Mouse (Mus musculus) hindbrain, embryonic 12.5 days (tissue): ENCODE results near the gene Ap1m2. TPM values are rescaled to one million over a fixed set of nuclear protein-coding genes. Genes with fewer than 3 reads are reported as not detected.

Experiments
- ATAC-seq: fragments of 200-750 bp; cut with Nextera tagmentation; 2 replicates; pipeline ENCODE4 v1.8.0; 2017; ENCODE audit warnings: moderate TSS enrichment; ENCODE audit not compliant: low FRiP score
- H3K27ac ChIP-seq: fragments of 300-500 bp; sonication (generic); 2 replicates; pipeline ENCODE4 v1.5.1; 2016; ENCODE audit warnings: mild to moderate bottlenecking
- H3K27me3 ChIP-seq: fragments of 300-500 bp; sonication (generic); 2 replicates; pipeline ENCODE4 v1.6.1; 2016; ENCODE audit warnings: mild to moderate bottlenecking
- H3K36me3 ChIP-seq: fragments of 300-500 bp; sonication (generic); 2 replicates; pipeline ENCODE4 v1.6.1; 2016; ENCODE audit warnings: mild to moderate bottlenecking
- H3K4me1 ChIP-seq: fragments of 300-500 bp; sonication (generic); 2 replicates; pipeline ENCODE4 v1.6.1; 2016
- H3K4me2 ChIP-seq: fragments of 300-500 bp; sonication (generic); replicated peaks from 2 replicates; pipeline ENCODE4 v1.6.1; 2016; ENCODE audit warnings: mild to moderate bottlenecking
- H3K4me3 ChIP-seq: fragments of 300-500 bp; sonication (generic); 2 replicates; pipeline ENCODE4 v1.5.1; 2016; ENCODE audit warnings: mild to moderate bottlenecking
- H3K9ac ChIP-seq: fragments of 300-500 bp; sonication (generic); 2 replicates; pipeline ENCODE4 v1.6.1; 2016; ENCODE audit warnings: mild to moderate bottlenecking, moderate library complexity
- H3K9me3 ChIP-seq: fragments of 300-500 bp; sonication (generic); replicated peaks from 2 replicates; pipeline ENCODE4 v1.6.1; 2016; ENCODE audit warnings: mild to moderate bottlenecking
- WGBS: fragments of 180-500 bp; shearing (Covaris S2); methylation state at CpG from one replicate; pipeline ENCODE4 v1.1.7; 2016; 5-methylcytosine and 5-hydroxymethylcytosine counted together
- polyA plus RNA-seq: library from polyadenylated mRNA; unstranded; fragments of >200 nt; fragmentation: Nextera tagmentation; extraction: Ambion mirVana; gene quantifications from 2 replicates; pipeline ENCODE4 v1.2.1, GENCODE M21; 2016

The Ap1m2 gene
- polyA plus RNA-seq, 1 experiment from 2014 or later, result 7.6 TPM

DNA sequence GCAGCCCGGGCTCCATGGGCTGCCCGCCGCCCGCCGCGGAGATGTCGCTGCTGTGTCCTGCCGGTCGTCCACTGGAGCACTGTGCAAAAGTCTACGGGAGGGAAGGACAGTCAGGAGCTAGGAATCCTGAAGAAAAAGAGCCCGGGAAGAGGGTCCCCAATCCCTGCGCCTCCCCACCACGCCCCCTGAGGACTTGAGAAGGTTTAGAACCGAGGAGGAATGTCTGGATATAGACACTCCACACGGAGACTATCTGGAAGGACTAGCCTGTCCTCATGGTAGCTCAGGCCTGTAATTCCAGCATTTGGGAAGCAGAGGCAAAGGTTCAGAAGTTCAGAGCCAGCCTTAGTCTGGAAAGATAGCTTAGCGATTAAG, 67.0 kb downstream of the Ap1m2 start:
- peak overlapping the region; percentile 42 for H3K4me3 ChIP-seq
- H3K36me3 ChIP-seq, result no peaks in the 10 kb centered on the region
- peak overlapping the region; percentile 73 for H3K4me2 ChIP-seq
- peak overlapping the region; percentile 55 for H3K9ac ChIP-seq
- H3K27ac ChIP-seq, result peak overlapping the region; percentile 17; the same call in 1 of the 2 replicates
- H3K4me1 ChIP-seq, result peaks cover 26% of the 10 kb centered on the region
- peaks cover 88% of the 10 kb centered on the region for H3K27me3 ChIP-seq
- ATAC-seq, result no peak
- H3K9me3 ChIP-seq, result no peaks in the 10 kb centered on the region
- WGBS, result 5% methylated on average over 16 of the region's 16 CpGs

GRCm38 (mm10) chr9:21244428-21245112, 67.6 kb downstream of the Ap1m2 start:
- Histone ChIP-seq H3K27me3 (peaks cover 83% of the 10 kb centered on the region), H3K36me3 (no peaks in the 10 kb centered on the region), H3K9me3 (no peaks in the 10 kb centered on the region), H3K4me1 (peaks cover 22% of the 10 kb centered on the region), H3K4me2 (peak overlapping the region; percentile 73), H3K27ac (peak overlapping the region; percentile 23), H3K4me3 (peak overlapping the region; percentile 42), H3K9ac (peak overlapping the region; percentile 55)
- under 1% methylated on average over 72 of the region's 72 CpGs for WGBS
- ATAC-seq, result peak; percentile 67

Other genes with a start within 250 kb of the Ap1m2 start
- 2.4 TPM in 1 of 2 replicates, not detected in the other for gene Zglp1, start 245.2 kb downstream of the Ap1m2 start, polyA plus RNA-seq
- gene Gm49373, start 239.2 kb downstream of the Ap1m2 start, polyA plus RNA-seq, result 1.3 TPM in 2 replicates
- 46.4 and 48.4 TPM in 2 replicates for gene Fdx1l, start 238.7 kb downstream of the Ap1m2 start, polyA plus RNA-seq
- 1.6 and 2.5 TPM in 2 replicates for gene Gm38431, start 220.3 kb downstream of the Ap1m2 start, polyA plus RNA-seq
- gene Raver1, start 220.3 kb downstream of the Ap1m2 start, polyA plus RNA-seq, result 58.8 and 66.9 TPM in 2 replicates
- gene Tyk2, start 181.1 kb downstream of the Ap1m2 start, polyA plus RNA-seq, result 16.3 and 18.1 TPM in 2 replicates
- 271 and 274 TPM in 2 replicates for gene Cdc37, start 162.4 kb downstream of the Ap1m2 start, polyA plus RNA-seq
- 11.4 and 11.7 TPM in 2 replicates for gene Pde4a, start 146.6 kb downstream of the Ap1m2 start, polyA plus RNA-seq
- 54.8 and 55.6 TPM in 2 replicates for gene Keap1, start 73.0 kb downstream of the Ap1m2 start, polyA plus RNA-seq
- gene S1pr5, start 63.9 kb downstream of the Ap1m2 start, polyA plus RNA-seq, result 1.5 and 1.9 TPM in 2 replicates
- 43.4 and 46.8 TPM in 2 replicates for gene Atg4d, start 47.0 kb downstream of the Ap1m2 start, polyA plus RNA-seq
- gene Kri1, start 24.4 kb downstream of the Ap1m2 start, polyA plus RNA-seq, result 18.1 and 23.6 TPM in 2 replicates
- gene Cdkn2d, start 20.9 kb downstream of the Ap1m2 start, polyA plus RNA-seq, result 72.0 and 72.7 TPM in 2 replicates
- gene Slc44a2, start 8.4 kb upstream of the Ap1m2 start, polyA plus RNA-seq, result 86.8 and 93.2 TPM in 2 replicates
- gene Ilf3, start 55.5 kb upstream of the Ap1m2 start, polyA plus RNA-seq, result 283 and 294 TPM in 2 replicates
- 42.1 and 47.8 TPM in 2 replicates for gene Qtrt1, start 99.5 kb upstream of the Ap1m2 start, polyA plus RNA-seq
- 81.0 and 83.9 TPM in 2 replicates for gene Dnm2, start 112.6 kb upstream of the Ap1m2 start, polyA plus RNA-seq
- 80.4 and 81.9 TPM in 2 replicates for gene Tmed1, start 197.9 kb upstream of the Ap1m2 start, polyA plus RNA-seq
- 3.7 and 6.0 TPM in 2 replicates for gene AB124611, start 213.8 kb upstream of the Ap1m2 start, polyA plus RNA-seq
- 76.7 and 77.9 TPM in 2 replicates for gene Carm1, start 234.6 kb upstream of the Ap1m2 start, polyA plus RNA-seq